Mouse (Mus musculus): ENCODE measurements around the gene Mecp2.
"Not testable (repeated sequence)": the region's sequence is repeated elsewhere in the genome, so short reads cannot be mapped to it uniquely, and the experiment has no call there.

Gene Mecp2

DNA sequence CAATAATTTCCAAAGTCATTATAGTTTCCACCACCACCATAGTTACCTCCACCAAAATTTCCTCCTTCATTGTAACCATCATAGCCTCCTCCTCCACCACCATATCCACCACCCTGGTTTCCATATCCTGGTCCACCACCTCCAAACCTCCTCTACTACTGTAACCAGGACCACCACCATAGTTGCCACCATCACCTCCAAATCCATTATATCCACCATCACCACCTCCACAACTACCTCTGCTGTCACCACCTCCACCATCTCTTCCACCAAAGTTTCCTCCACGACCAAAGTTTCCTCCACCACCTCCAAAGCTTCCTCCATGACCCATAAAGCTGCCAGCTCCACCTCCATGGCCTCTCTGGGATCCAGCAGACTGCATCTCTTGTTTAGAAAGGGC is at the start of gene Mecp2:
Mecp2 (minus strand) TSS at position 101 of the 400 bp plus-strand sequence.
- not testable (repeated sequence) for DNase-seq

DNA sequence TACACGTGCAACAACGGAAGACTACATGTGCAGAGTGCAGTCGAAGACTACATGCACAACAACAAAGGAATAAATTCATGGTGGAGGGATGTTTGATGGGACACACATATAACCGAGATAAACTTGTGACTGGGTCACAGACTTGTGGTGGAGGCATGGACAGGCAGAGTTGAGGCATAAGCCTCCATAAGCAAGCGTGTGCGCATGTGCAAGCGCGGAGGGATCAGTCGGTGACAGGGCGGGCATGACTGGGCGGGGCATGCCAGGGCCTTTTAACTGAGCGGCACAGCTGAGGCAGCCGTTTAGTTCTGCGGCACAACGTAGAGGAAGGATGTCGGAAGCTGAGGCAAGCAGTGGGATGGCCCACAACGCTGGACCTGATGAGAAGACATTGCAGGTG is 41.8 kb upstream of the Mecp2 start, which contains the start of gene Tktl1:
Tktl1 (plus strand) TSS at position 301 of the 400 bp plus-strand sequence.
- no peak for DNase-seq

DNA sequence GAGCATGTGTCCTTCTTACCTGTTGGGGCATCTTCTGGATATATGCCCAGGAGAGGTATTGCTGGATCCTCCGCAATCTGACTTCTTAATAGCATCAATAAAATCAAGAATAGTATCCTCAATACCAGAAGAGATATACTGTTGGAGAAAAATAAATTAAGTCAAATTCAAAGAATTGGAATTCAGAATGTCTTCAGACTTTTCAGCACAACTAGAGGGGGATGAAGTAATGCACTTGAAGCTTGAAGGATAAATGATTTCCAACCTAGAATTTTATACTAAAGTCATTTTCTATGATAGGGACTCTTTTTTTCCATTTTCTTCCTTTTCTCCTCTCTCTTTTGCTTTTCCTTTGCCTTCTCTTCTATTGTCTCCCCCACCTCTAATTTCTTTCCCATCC is 32.6 kb upstream of the Mecp2 start, which contains the start of gene Tex28:
Tex28 (minus strand) TSS at position 101 of the 400 bp plus-strand sequence.
- no peak for DNase-seq

DNA sequence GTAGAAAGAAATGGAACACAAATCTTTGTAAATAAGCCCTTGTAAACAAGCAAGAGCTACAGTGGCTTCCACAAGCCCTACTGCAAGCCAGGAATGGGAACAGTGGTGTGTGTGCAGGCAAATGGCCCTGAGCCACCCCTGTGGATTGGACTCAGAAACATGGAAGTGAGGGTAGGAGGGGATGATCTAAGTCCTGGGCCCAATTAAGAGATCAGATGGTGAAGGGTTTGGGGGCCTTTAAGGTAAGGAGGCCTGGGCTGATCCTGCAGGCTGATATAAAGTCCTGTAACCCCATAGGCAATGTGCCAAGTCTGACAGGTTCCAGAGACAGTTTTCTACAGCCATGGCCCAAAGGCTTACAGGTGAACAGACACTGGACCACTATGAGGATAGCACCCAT is 8.0 kb downstream of the Mecp2 start, which contains the start of gene Opn1mw:
Opn1mw (plus strand) TSS at position 301 of the 400 bp plus-strand sequence.
- DNase-seq: no peak

DNA sequence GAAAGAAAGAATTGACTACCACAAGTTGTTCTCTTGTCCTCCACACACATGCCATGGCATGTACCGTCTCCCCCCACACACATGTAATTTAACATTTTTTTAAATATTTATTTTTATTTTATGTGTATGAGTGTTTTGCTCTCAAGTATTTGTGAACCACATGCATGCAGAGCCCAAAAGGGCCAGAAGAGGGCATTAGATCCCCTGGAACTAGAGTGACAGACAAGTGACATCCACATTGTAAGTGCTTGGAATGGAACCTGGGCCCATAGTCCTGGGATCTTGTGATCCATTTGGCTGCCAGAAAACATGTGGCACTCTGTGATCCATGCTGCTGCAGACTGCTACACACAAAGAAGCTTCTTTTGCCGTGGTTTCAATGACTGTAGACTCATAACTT is 10.2 kb downstream of the Mecp2 start:
- DNase-seq: no peak

DNA sequence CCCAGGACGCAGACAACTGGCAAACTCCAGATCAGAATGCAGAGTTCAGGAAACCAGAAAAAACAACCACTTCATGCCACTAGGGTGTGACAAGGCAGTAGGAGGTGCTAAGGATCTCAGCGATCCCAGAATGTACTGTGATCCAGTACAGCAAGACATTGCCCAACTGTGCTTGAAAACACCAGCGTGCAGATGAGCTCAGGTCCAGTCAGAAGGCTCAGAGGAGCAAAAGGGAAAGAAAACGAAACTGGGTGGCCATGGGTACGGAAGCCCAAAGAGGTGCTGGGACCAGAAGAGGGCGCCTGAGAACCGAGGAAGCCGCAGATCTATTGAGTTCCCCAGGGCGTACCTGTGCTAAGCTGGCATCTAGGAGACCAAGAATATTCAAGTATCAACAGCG is 19.7 kb downstream of the Mecp2 start:
- peak; percentile 58 for DNase-seq

DNA sequence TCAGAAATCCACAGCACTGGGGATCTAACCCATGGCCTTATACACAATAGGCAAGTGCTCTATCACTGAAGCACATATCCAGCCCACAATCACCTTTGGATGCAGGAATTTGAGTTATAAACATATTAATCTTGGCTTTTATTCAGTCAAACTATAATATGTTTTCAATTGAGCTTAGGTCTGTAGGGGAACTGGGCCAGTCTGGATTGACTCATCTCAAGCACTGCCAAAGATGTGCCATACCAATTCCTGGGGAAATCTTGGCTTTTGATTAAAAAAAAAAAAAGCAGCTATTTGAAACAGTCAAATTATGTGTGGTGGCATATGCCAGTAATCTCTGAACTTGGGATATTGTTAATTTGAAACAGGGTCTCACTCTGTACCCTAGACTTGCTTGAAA is 21.1 kb downstream of the Mecp2 start:
- no peak for DNase-seq

DNA sequence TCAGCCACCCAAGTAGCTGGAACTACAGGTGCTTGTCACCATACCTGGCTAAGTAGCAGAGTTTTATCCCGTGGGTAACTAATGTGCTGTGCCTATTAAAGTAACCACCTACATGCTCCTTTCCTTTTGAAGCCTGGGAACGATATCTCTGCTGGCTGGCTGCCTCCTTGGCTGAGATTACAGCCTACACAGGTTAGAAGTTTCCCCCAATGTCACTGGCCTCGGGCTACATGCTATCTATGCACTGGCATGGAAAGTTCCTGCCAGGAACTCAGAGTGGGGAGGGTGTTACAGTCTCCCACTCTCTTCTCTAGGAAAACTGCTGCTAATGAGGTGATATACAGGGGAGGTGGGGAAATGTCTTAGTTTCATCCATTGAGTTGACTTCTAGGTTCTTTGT is 26.4 kb downstream of the Mecp2 start:
- DNase-seq: no peak

DNA sequence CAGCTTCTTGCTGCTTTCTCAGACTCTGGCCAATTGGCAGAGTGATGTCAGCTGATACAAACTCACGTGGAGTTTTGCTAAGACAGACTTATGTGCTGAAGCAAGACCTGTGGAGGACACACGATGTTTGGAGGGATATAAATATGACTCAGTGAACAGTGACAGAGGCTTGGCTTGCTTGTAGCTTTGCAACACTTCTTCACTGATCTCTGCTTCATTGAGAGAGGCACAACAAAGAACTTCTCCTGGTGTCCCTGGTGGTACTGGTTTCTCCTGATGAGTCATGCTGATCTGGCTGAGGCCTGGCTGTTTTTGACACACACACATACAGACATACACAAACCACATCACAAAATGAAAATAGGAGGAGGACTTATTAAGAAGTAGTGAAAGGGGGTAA is 29.2 kb downstream of the Mecp2 start:
- DNase-seq: no peak

DNA sequence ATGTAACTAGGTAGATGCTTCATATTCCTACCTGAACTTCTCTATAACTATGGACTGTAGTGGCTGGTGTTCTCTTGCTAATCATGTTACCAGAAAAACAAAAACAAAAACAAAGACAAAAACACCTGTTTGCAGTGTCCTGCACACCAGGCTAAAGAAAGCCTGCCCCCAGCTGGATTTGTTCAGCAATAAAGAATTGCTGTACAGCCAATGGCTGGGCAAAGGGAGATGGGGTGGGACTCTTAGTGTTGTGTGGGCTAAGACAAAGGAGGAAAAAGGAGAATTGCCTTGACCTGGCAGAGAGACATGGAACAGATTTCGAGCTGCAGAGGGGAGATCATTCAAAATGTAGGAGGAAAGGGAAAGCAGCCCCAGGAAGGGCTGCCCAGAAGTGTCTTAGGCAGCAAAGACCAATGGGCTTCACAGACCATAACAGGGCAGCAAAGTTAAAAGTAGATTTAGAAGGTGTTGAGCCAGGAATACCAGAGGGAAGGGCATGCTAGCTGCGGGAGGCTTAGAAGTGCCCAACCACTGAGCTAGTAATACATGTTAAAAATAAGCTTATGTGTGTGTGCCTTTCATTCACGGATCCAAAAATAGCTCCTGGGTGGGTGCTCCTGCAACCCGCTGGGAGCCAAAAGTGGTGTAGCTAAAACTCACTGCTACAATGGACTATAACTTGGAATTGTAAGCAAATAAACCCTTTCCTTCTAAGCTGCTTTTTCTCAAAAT is 31.5 kb downstream of the Mecp2 start:
- no peak for DNase-seq

DNA sequence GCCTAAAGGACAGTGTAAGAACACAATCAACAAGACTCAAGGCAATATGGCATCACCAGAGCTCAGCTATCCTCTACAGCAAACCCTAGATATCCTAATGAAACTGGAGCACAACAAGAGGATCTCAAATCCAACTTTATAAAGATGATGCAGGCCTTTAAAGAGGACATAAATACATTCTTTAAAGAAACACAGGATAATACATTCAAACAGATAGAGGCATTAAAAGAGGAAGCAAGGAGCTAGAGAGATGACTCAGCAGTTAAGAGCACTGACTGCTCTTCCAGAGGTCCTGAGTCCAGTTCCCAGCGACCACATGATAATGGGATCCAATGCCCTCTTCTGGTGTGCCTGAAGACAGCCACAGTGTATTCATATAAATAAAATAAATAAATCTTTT is 40.0 kb downstream of the Mecp2 start:
- no peak for DNase-seq

DNA sequence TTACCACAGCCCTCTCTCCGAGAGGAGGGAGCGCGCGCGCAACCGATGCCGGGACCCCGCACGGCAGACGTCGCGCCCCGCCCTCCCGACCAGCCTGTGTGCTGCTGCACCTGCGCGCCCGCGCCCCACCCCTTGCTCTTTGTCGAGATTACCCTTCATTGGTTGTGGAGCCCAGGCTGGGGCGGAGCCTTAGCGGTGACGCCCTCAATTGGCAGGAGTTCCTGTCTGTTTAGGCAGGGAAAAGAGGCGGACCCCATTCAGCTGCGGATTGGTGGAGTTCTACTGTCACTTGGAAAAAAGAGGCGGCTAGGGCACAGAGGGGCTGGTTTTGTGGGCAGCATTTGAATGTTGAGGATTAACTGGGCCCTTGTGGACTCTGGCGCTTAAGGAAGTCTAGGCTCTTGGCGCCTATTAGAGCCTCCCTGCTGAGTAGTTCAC is 49.5 kb downstream of the Mecp2 start:
- peak; percentile 99 for DNase-seq

DNA sequence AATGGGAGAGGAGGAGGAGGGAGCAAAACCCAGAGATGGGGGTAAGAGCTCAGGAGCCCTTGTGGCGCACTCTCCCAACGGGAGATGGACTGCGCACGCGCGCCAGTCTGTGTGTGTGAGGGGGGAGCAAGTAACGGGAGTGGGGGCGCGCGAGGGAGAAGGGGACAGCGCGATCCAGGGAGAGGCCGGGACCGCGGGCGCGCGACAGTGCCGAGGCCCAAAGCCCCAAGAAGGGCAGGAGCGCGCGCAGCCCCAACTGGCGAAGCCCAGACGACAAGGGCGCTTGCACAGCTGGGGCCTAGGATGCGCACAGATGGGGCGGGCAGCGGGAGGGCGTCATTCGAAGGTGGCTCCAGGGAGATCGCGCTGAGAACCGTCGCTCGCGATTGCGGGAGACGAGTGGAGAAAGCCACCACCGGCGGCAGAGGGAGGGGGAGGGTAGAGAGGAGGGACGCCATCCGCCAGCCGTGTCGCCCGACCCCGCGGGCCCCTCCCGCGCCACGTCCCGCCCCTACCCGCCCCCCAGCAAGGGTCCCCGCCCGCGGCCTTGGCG is 50.1 kb downstream of the Mecp2 start:
- peak; percentile 91 for DNase-seq

DNA sequence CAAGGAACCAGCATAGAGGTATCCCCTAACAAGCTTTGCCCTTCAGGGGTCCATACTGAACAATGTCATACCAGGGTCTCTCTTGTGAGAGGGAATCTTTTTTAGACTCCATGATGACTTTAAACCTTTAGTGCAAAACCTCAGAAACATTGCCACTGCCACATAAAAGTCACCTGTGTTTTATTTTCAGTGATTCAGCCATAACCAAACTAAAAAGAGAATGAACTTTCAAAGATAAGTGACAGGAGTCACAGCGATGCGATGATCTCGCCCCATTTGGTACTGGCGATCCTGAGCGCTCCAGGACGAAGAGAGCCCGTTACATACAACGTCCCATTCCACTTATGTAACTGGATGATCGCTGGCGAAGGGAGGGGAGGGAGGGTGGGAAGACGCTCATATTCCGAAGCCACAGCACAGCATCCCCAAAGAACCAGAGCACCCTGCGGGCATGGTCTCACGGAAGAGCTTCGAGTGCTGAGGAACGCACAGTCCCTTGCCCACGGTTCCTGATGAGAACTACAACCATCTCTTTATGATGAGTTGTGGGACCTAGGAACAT is 50.8 kb downstream of the Mecp2 start:
- no peak for DNase-seq

DNA sequence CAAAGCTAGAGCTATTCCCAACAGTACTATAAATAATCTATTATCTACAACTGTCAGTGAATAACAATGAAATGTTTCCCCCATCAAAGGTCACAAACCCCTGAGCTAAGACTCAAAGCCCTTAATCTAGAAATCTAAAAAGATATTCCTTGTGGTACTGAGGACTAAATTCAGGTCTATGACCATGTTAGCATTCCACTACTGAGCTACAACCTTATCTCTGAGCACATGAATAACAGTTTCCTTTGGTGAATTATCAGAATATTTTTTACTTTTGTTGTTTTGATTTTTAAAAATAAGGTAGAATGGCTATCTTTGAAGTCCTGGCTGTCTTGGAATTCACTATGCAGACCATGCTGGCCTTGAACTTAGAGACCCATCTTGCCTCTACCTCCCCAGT is 64.4 kb downstream of the Mecp2 start:
- no peak for DNase-seq

DNA sequence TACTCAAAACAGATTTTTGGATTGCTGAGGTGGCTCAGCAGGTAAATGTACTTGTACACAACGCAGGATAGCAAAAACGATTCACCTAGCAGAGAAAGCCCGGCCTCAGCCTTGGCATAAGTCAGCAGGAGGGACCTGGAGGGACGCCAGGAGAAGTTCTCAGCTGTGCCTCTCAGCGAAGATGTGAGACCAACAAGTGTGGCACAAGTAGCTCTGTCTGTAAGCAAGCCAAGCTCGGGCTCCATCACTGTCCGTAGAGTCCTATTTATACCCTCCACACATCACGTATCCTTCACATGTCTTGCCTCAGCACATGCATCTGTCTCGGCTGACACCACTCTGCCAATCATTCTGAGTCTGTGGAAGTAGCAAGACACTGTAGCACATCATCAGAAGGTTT is 67.3 kb downstream of the Mecp2 start:
- peak; percentile 30 for DNase-seq

DNA sequence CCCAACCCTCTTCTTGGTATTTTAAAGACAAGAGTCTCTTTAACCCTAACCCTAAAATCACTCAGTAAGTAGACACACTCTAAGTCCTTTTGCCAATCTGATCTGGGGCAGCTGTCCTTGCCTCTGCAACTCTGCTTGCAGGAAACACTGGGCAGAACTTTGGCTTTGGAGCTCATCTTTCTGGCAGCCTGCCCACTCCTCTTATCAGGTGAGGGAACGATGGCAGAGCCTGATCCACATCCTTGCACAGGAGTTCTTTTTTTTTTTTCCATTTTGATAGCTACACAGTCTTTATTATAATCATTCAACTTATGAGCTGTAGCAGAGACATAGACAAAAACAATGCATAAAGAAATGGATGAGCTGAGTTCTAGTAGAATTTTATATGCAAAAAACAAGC is 90.1 kb downstream of the Mecp2 start:
- no peak for DNase-seq

DNA sequence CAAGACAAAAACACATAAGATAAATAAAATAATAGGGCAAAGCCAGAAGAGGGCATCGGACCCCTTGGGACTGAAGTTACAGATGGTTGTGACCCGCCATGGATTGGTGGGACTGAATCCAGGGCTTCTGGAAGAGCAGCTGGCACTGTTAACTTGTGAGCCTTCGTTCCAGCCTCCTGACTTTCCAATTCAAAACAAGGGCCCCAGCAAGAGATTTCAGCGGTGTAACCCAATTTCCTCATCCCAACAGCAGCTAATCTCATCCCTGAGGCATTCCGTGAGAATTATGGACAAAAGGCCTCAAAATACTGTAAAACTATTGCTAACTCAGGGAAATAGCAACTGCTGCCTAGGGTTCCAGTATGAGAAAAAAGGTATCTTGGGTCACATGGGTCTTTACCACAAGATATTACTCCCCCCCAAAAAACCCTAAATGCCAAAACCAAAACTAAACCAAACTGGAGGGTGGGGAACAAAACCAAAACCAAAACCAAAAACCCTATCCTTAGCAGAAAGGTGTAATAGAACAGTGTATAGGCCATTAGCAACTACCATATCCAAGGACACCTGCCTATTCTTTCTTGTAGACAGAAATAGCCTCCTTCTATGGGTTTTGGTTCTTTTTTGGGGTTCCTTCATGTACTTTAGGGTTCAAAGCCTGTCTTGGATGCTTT is 97.3 kb downstream of the Mecp2 start:
- DNase-seq: no peak

DNA sequence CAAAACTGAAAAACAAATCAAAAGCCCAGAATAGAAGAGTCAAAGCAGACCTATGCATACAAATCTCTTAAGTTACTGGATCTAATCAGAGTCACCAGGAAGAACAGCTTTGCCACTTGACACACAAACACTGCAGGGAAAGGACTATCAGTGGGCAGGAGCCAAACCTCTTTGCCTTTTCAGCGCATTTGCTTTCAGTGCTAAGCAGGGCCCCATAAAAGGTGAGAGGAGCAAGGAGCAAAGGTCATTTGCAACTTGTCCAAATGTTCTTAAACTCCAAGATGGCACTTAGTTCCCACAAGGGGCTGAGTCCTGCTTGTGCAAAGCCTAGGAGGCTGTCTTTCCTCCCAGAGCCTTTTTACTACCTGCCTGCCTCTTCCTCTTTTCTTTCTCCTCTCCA is 105.2 kb downstream of the Mecp2 start:
- DNase-seq: no peak

DNA sequence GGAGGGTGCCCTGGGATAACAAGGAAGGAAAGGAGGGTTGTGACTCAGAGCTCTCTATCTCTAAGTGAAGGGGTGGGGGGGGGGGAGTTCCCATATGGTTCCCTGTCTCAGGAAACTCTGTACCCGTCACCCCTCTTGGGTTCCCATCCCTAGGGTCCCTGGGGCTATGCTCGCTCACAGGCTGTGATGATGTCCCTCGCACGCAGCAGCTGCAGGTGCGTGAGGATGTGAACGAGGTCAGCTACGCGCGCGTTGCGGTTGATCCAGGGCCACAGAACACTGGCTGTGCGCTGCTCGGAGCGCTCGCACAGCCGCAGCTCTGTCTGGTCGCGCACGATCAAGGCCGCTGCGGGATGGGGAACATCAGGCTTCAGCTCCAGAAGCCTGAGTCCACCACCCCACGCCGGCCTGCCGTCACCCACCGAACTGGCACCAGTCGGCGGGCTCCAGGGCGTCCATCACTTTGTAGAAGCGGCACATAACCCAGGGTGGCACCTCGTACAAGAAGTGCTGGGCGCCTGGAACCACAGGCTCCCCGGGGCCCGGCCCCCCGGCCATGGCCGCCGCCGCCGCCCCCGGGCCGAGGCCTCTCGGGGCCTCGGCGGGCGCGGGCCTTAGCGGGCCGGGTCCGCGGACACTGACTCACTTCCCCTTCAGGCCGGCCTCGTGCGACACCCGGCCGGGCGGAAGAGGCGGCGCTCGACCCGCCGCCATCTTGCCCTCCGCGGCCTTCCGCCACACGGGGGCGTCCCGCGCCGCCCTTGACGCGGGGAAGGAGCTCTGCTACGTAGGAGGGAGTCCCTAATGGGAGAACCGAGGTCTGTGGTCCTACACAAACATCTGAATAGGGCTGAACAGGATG is 111.7 kb downstream of the Mecp2 start, which contains the start of gene Irak1:
Irak1 (minus strand) TSS at position 731 of the 862 bp plus-strand sequence.
- DNase-seq: peak; percentile 76

DNA sequence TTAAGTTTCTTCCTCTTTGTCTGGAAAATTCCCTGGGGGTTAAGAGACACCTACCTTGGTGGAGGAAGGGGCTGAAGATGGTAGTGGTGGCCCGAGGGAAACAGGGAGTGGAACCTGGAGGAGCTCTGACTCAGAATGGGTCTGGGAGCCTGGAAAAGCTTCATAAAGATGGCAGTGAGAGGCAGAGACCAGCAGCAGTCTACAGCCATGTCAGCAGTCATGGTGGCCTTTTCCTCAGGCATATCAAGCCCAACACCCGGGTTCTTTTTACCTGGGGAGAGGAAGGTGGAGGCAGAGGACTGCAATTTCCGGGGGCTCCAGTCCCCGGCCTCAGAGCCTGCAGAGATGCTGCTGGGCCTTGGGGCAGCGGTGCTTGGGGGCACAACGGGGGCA is 112.4 kb downstream of the Mecp2 start:
- no peak for DNase-seq

DNA sequence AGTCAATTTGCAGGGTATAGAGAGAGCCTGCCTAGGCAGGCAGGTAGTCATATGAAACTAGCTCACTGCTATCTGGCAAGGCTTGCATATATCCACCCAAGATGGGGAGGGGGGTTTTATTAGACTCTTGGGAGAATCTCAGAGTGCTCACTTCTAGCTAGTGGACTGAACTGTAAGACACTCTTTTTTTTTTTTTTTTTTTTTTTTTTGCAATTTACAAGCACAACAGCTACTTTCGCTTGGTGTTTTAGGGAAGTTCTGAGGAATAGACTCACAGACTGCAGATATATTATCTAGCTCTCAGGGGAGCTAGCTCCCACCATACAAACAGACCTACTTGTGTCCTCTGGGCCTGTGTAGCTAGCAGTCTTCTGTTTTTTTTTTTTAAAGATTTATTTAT is 120.6 kb downstream of the Mecp2 start:
- no peak for DNase-seq

DNA sequence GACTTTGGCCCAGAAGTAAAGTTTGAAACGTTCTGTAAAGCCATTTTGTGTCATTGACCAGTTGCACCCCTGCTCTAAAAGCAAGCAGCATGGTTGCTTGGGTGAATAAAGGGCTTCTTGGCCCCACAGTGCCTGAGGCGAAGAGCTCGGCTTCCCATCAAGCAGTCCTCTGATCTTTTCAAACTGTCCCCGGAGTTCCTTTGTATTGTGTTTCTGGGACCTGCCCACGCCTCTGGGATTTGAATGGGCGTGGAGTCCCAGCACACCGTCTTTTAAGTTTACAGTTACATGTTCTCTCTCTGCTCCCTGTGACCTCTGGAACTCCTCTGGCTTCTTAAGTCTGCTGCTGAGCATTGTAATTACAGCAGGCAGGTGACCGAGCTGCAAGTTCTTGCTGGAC is 127.1 kb downstream of the Mecp2 start:
- DNase-seq: no peak

Data from cerebellum, adult 11-12 months (tissue).